Mouse (Mus musculus) cerebellum, postnatal 14 days (tissue): ENCODE measurements around the gene AC124502.3.
A peak's percentile ranks its signal among the peaks of the same experiment; 100 is the strongest.
"Not testable (repeated sequence)": the region's sequence is repeated elsewhere in the genome, so short reads cannot be mapped to it uniquely, and the experiment has no call there.

Source experiments
- DNase-seq, 2 experiments: peaks; one replicate each; pipeline ENCODE4 v3.0.0; 2021; ENCODE audit warnings: mixed read lengths in 2 of 2

The AC124502.3 gene

GRCm38 (mm10) chr19:5086533-5086932 lies 47.8 kb downstream of the AC124502.3 start:
- not testable (repeated sequence) for DNase-seq

- peak; percentile 93 to 95 for DNase-seq
These were observed 49.4 kb downstream of the AC124502.3 start, which contains the start of gene Yif1a for GRCm38 (mm10) chr19:5087884-5088728. Gene Yif1a, plus strand, starts transcription at chr19:5088538.

DNA sequence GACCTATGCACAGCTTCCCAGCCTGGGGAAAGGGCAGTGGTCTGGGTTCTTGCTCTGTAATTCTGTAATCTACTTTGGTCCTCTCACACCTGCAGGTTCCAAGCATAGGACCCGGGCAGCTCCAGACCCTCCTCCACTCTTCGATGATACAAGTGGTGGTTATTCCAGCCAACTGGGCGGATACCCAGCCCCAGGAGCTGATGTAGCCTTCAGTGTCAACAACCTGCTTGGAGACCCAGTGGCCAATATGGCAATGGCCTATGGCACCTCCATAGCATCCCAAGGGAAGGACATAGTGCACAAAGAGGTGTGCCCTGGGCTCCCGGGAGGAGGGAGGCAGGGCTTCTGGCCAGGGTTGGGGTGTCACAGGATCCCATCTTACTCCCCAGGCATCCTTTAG lies 50.6 kb downstream of the AC124502.3 start:
- no peak for DNase-seq

DNA sequence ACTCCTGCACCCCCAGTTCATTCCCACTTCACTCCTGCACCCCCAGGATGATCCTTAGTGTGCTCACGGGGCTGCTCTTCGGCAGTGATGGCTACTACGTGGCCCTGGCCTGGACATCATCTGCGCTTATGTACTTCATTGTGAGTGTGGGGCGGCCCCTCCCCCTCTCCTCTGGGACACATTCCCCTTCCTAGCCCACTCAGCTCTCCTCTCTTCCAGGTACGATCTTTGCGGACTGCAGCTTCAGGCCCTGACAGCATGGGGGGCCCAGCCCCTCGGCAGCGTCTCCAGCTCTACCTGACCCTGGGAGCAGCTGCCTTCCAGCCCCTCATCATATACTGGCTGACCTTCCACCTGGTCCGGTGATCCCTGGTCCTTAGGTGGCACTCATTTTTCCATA lies 53.4 kb downstream of the AC124502.3 start:
- DNase-seq = peak in 1 of 2 experiments; percentile 34

DNA sequence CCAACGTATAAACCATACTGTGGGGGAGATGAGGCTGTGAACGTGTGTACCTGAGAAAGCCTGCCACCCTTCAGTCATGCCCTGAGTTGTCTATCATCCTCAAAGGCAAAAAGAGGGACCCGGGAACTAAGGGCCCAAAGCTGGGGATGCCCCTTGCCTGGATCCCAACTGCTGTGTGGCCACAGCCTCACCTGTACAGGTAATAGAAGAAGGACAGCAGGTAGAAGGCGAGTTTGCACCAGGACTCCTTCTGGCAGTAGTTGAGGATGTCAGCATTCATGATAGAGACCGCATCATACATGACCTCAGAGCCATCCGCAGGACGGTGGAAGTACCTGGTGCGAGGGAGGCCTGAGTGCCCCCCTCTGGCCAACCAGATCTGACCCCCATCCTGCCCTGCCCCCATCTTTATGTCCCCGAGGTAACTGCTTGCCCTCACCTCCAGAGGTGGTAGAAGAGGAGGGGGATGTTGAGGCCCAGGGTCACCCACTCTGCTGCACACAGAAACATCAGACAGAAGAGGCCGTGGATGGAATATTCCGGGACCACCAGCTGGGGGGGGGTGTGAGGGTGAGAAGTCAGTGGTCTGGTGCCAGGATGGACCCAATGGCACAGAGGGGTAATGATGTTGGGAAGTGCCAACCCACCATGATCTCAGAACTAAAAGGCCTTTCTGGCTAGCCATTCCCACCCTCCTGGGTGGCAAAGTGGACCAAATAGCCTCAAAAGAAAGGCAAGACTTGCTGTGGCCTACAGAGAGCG lies 55.0 kb downstream of the AC124502.3 start:
- peak; percentile 48 to 59 for DNase-seq

GRCm38 (mm10) chr19:5094243-5094632 lies 55.5 kb downstream of the AC124502.3 start:
- DNase-seq = peak; percentile 99 to 100

DNA sequence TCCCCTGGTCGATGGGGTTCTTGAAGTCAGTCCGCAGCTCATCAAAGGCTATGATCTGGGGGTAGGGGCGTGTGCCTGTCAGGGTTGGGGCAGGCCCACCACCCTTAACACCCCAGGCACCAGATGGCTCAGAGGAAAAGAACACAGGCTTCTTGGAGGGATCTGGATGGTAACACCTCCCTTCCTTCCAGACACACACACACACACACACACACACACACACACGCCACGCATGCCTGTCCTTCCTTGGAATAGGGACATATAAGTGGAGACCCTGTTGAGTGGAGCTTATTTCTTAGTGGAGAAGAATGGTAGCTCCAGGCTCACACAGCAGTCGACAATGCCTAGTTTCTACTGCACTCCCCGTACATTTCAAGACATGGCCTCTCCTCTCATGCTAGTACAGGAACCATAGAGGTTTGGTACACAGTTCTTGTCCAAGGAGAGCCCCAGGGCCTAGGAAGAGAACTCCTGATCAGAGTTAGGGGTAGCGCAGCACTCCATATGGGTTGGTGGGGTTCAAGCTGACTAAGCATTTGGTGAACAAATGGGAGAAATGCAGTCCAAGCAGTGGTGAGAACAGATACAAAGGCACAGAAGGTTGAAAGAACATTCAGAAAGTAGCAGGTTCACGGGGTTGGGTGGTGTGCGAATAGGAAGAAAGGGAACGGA lies 56.2 kb downstream of the AC124502.3 start:
- DNase-seq = peak in 1 of 2 experiments; percentile 54

- peak in 1 of 2 experiments; percentile 72 for DNase-seq
These were observed 57.3 kb downstream of the AC124502.3 start for GRCm38 (mm10) chr19:5095887-5096474.

- peak in 1 of 2 experiments; percentile 49 for DNase-seq
These were observed 59.1 kb downstream of the AC124502.3 start for GRCm38 (mm10) chr19:5097521-5098362.

DNA sequence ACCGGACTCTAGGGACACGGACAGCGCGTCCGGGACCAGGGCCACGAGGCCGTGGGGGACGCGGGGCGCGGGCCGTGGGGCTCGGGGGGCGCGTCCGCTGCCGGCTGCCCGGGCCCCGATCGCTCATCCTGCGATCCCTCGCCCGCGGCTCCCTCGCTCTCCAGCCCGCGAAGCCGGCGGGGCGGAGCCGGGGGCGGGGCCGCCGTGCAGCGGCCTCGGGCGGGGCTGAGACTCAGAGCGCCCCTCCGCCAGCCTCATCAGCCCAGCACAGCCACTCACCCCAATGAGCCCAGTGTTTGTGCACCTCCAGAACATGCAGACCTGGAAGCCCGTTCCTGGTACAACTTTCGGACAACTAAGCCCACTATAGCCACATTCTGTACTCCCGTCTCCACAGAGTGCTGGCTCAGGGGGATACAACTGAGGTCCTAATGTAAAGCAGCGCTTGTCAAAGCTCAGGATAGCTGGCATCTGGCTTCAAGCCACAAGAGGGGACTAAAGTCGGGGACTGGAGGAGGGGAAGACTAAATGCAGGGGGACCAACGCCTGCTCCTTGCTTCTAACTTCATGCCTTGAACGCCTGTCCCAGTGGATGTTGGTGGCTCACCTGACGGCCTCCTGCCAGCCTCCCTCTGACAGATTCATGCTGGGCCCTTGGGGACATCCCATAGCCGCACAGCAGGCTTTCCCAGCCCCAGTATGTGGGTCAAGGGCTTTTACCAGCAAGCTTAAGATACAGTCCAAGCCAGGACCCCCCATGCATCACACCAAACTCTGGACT lies 59.9 kb downstream of the AC124502.3 start, which contains the start of gene Cnih2:
Gene Cnih2 (minus strand): TSS at position 159 of the 781 bp plus-strand sequence.
- peak; percentile 79 to 86 for DNase-seq
